Mouse (Mus musculus): ENCODE measurements at regions not wholly inside any gene's neighbourhood (a gene's known extent, or its start where the extent isn't known, plus 50 kb on each side); places are given as distances from the start of the nearest gene placed in this dataset.
"Not testable (repeated sequence)": the region's sequence is repeated elsewhere in the genome, so short reads cannot be mapped to it uniquely, and the experiment has no call there.

DNA sequence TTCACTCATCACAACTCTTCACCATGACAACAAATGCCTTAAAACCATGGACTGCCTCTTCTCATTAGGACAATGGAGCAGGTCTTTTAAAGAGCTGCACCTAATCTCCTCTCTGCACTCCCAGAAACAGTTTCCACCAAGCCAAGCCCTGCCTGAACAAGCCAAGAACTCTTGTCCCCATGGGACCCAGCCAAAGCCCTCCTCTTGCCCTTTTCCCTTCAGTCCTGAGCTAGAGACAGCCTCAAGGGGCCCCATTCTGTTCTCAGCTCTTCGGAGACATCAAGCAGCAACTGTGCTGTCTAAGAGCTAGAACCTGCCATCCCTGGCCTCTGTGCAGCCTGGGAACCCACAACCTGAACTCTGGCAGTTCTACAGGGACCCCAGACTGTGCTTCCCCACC, 345.0 kb upstream of the Irak1bp1 start:
- intact Hi-C loops (cut with DNase I), result no loop called here
- DNase-seq (ENCODE audit: low spot score in 2 of 2), result no peak

DNA sequence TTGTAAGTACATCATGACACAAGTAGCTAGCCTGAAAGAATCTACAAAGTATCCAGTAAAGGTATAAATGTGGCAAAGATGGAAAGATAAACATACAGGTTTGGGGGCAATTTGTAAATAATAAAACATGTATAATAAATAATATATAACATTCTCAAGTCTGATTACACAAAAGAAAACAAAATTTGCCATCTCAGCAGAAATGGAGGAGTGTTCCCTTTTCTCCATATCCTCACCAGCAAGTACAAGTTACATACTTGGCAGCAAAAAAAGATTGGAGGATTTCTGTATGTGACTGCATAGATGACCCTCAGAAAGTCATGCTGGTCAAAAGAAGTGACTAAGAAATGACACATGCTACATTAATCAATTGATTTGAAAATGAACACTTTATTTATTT, 335.9 kb upstream of the Irak1bp1 start:
- DNase-seq (ENCODE audit: low spot score in 2 of 2), result no peak
- intact Hi-C loops (cut with DNase I), result no loop called here

DNA sequence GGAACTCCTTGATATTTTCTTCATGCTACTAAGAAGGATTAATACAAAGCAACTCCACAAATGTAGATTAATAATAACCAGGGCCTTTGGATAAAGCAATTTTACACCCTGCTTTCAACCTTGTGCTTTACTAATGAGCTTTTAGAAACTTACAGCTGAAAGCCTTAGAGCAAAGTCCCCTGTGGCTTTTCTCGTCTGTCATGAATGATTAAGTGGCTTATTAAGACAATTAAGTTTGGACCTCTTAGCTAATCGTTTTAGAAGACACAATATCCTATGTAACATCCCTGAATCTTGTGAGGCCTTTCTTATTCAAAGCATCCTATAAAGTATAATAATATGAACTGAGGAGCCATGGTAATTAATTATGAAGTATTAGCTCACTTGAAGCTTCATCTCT, 319.3 kb upstream of the Irak1bp1 start:
- DNase-seq (ENCODE audit: low spot score in 2 of 2), result no peak
- intact Hi-C loops (cut with DNase I), result no loop called here

DNA sequence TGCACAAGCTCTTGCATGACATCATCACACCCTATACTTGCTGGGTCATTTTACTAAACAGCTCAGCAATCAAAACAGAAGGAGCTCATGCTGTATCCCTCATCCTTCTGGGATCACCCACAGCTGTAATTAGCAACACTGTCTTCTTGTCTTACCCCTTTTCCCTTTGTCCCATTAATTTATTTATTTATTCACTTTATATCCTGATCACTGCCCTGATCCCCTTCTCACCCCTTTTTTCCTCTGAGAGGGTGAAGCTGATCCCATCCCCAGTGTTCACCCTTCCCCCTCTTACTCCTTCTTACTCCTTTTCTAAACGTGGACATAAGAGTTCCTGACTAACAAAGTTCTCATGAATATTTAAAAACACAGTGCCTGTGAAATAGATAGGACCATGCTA, 310.3 kb upstream of the Irak1bp1 start:
- intact Hi-C loops (cut with DNase I), result no loop called here
- no peak for DNase-seq (ENCODE audit: low spot score in 2 of 2)

DNA sequence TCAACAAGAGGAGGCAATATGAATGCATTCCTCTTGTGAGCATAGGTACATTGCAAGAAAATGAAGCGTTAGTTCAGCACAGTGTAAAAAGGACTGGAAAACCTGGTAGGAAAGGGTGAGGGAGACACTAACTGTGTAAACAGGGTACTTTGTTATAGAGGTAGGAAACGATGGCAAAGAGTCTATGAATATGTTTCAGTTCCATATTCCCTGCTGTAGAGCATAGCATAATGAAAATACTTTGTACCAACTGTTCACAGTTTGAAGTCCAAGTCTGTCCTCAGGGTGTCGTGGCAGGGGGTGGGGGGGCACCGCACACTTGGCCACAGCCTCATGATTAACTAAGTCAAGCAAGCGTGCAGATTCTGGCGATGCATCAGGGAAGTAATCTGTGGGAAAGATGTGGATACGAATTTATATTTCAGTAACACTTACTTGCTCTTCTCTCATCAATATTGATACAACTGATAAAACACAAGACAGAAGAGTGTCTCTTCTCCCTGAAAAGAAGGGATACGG, 301.4 kb upstream of the Irak1bp1 start:
- intact Hi-C loops (cut with DNase I), result no loop called here
- DNase-seq (ENCODE audit: low spot score in 2 of 2), result no peak

DNA sequence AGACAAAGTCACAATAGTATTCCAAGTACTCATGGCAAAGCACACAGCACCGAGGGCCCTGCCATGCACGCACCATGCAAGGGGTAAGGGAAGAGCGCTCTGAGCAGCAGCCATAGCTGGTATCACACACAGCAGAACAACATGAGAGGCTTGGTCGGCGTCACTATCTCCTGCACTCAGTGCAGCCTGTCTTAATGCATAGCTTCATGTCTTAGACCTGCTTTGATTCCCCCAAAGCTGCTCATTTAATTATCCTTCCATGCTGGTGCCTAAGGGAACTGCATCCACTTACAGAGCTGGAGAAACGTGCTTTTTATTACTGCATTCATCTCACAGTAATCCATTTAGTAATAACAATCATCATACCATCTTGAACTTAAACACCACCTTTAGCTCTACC, 276.6 kb upstream of the Irak1bp1 start:
- no peak for DNase-seq (ENCODE audit: low spot score in 2 of 2)
- intact Hi-C loops (cut with DNase I), result no loop called here

DNA sequence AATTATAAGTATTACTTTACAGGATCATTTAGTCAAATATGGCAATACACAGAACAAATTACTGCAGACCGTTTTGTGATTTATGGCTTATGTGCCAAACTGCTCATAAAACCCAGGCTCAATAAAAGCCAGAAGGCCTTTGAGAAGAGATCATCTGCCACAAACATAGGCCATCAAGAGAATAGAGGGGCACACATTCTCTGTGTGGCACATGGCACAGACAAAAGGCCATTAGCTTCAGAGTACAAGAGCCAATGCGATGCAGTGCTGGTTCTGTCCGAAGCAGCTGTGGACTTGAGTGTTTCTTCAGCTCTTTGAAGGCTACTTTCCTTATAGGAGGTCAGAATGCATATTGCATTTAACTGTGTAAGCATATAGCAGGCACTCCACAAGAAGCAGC, 276.1 kb upstream of the Irak1bp1 start:
- no peak for DNase-seq (ENCODE audit: low spot score in 2 of 2)
- intact Hi-C loops (cut with DNase I), result no loop called here

DNA sequence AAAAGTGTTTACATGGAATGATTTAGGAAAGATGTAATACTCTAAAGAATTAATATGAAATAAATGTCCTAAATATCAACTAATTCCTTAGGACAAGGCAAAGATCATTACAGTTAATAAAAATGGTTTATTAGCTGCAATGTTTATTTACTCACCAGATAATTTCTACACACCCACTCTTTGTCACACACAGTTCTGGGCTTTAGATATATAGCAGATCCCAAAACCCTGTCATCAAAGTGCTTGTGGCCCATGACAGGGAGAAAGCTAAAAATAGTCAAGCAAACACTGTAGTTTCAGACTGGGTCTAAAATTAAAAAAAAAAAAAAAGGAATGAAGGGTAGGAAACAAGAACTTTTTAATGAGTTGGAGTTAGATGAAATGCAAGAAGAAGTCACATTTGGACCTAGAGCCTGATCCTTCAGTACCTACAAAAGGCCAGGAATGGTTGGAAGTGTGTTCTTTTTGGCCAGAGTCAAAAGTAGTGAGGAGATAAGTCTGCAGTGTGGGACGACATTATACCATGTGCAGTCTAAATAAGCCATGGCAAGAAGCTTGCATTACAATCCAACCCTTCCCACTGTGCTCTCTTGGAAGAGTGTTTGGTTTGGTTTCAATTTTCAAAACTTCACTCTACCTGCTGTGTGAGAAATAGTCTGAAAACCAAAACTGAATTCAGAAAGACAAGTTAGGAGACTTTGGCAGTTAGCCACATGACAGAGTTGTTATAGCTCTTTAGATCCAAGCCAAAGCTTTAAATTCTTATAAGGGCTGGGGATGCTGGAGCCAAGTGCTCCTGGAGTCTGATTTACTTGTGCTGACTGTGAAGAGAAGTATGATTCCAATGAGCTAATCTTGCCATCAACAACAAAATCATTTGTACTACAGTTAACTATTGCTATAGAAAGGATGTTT, 266.5 kb upstream of the Irak1bp1 start:
- DNase-seq (ENCODE audit: low spot score in 2 of 2), result peak in 1 of 2 experiments; percentile 5
- intact Hi-C loops (cut with DNase I), result no loop called here

DNA sequence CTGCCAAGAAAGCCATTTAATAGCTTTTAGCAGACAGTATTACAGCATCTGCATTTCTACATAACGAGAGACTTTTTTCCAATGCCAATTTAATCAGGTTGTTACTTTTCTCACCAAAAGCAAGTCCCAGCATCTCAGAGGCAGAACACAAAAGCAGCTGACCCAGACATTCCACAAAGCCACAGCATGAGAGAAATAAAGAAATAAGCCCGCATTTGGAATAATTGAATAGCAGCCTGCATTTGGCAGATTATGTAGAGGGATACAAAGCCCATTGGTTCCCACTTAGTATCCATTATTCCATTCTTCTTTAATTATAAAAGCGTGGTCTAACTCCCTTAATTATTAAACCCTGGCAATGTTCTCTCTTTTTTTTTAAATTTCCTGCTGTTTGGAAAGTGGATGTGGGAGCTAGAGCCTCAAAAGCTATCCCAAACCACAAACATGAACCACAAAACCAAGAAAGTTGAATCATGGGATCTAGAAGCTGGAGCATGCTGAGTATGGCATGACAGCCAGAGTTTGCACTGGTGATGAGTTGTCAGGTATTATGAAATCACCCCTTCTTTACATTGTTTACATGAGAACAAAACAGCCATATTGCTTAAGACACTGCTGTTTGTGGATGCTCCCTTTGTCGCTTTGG, 247.8 kb upstream of the Irak1bp1 start:
- no peak for DNase-seq (ENCODE audit: low spot score in 2 of 2)
- intact Hi-C loops (cut with DNase I), result no loop called here

DNA sequence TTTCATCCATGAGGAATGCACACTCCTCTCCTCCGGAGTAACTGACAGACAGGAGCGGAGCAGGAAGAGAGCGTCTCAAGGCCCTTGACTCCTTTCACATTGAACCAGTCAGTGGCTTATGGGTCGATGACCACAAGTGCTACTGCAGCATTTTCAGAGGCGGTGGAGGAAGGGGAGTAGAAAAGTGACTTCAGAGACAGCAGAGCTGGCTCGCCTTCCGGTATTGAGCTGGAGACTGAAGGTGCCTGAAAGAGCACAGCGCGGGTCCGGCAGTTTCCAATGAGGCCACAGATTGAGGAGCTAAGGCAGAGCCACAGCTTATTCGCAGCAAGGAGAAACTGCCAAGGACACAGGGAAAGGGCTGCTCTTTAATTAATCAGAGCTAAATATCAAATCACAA, 220.2 kb upstream of the Irak1bp1 start:
- intact Hi-C loops (cut with DNase I), result no loop called here
- DNase-seq (ENCODE audit: low spot score in 2 of 2), result no peak

DNA sequence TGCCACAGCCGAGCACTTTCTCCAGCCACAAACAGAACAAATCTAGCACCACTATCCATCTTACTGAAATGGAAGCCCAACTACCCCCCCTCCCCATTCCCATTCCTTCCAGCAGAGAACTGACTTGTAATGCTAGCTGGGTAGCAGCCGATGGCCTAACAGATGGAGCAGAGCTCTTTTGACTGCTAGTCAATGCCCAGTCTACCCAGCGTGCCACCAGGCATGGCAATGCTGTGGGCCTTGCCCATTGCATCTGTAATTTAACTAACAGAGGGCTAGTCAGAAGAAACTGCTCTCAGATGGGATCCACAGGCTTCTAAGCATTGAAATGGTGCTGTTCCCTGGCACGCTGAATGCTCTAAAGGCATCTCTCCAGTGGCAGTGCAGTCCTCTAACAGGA, 219.4 kb upstream of the Irak1bp1 start:
- no peak for DNase-seq (ENCODE audit: low spot score in 2 of 2)
- intact Hi-C loops (cut with DNase I), result no loop called here

DNA sequence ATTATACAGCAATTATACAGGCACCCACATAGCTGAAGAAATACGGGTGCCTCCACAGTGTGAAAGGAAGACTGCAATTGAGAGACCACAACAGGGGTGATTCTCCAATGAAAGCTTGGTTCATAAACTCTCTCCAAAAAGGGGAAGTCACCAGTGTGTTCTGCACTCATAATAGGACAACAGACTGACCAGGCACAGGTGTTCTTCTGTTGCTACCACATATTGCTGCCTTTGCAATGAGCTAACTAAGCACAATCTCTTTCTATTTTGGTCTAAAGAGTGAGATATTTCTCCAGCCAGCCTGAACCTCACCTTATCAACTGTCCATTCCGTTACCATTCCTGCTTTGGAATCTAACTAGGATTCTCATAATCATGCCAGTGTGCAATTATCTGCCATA, 216.8 kb upstream of the Irak1bp1 start:
- DNase-seq (ENCODE audit: low spot score in 2 of 2), result no peak
- intact Hi-C loops (cut with DNase I), result no loop called here

DNA sequence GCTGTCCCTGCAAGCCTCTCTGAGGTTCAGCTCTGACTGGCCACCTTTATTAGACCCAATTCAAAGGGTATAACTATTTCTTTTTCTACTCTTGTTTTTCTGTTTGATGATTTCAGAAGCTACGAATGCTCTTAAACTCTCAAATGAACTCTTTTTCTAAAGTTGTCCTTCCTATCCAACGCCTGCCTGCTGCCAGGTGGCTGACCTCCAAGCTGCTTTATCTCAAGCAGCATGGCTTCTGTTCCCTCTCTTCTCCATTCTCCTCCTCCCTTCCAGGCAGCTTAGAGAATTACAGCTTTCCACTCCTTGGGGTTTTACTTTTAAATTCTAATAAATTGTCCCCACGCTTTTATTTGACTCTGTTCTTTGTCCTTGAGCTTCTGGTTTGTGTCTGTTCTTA, 196.9 kb upstream of the Irak1bp1 start:
- intact Hi-C loops (cut with DNase I), result no loop called here

DNA sequence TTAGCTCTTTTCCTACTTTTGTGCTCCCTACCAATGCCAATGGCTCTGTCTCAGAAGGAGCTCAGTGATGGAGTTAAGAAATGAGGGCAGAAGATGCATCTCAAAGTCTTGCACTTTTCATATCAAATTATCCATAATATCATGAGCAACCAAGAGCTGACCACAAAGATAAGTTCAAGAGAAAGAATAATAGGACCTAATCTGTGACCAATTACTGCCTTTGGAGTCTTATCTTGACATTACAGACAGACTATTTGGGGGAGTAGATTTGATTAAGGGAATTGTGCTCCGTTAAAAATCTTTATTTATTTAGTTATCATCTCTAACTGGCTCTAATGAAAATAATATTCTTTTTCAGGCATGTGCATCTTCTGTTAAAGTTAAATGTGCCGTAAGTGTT, 189.1 kb upstream of the Irak1bp1 start:
- no peak for DNase-seq (ENCODE audit: low spot score in 2 of 2)
- intact Hi-C loops (cut with DNase I), result loop anchor here (5.0 kb wide), 1 partner anchor 1008 kb away; the partner anchor contains the start of gene Htr1b

More for the DNA sequence above, 196.9 kb upstream of the Irak1bp1 start:
- DNase-seq (ENCODE audit: low spot score in 2 of 2), result no peak

DNA sequence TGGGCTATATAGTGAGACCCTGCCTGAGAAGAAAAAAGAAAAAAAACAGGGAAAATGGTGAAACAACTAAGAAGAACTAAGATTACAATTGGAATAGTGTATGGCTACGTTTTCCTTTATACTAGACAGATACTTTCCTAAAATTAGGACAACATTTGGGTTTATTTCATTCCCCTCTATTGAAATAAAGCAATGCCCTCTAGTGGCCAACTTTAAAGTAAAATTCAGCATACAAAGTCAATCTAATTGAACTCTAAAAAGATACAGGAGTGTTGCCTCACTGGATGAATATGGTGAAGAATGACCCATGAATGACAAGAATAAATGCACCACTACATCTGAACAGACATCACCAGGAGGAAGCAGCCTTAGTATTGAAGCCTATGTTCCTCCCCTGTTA, 185.4 kb upstream of the Irak1bp1 start:
- peak in 1 of 2 experiments; percentile 12 for DNase-seq (ENCODE audit: low spot score in 2 of 2)
- intact Hi-C loops (cut with DNase I), result loop anchor here (5.0 kb wide), 1 partner anchor 1012 kb away; the partner anchor contains the start of gene Htr1b

DNA sequence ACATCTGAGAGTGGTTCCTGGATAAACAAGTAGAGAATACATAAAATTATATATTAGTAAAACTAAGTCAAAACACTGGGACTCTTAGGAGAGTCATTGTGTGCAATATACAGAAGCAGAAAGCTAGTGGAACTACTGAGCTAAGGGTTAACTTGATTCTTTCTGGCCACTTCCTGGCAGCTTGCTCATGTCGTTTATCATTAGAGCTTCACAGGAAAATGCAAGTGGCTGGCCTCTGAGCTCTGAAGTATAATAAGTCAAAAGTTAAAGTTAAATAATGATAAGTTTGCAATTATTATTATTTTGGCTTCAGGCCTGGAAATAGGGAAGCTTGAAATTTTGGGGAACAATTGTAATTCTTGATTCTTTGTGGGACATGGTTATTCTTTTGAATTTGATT, 173.8 kb upstream of the Irak1bp1 start:
- DNase-seq (ENCODE audit: low spot score in 2 of 2); intact Hi-C loops (cut with DNase I): not testable (repeated sequence)

DNA sequence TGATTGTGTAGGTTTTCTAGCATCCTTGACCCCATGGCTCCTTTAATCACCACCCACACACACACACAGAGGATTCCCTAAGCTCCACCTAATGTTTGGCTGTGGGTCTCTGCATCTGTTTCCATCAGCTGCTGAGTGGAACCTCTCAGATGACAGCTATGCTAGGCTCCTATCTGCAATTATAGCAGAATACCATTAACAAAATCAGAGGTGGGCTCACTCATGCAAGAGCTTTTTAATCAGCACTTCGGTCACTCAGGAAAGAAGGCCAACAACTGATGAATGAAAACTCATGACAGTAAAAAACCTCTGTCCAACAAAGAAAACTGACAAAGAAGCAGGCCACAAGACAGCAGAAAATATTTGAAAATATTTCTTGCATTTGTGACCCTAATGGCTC, 147.1 kb upstream of the Irak1bp1 start:
- no peak for DNase-seq (ENCODE audit: low spot score in 2 of 2)

DNA sequence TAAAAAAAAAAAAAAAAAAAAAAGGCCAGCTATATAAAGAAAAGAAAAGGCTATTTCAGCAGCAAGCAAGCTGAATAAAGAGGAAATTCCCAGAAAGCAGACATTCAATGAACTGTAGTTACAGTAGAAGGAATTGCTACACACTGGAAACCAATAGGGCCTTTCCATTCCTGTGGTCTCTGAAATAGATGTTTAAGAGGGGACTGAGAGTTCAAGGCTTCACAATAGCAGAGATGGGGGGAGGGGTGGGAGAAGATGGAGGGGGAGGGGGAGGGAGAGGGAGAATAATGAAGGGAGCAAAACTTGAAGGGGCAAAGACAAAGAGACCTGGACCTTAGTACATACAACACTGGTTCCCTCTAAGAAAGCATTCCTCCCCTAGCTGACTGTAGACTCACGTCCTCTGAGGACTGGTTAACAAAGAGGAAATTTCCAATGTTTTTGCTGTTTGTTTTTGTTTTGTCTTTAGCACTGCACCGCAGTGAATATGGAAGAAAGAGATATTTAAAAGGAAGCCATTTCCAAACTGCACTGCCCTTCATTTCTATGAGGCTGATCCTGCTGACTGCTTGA, 119.8 kb upstream of the Irak1bp1 start:
- no peak for DNase-seq (ENCODE audit: low spot score in 2 of 2)
- intact Hi-C loops (cut with DNase I), result no loop called here

More for the DNA sequence above, 147.1 kb upstream of the Irak1bp1 start:
- intact Hi-C loops (cut with DNase I), result no loop called here

DNA sequence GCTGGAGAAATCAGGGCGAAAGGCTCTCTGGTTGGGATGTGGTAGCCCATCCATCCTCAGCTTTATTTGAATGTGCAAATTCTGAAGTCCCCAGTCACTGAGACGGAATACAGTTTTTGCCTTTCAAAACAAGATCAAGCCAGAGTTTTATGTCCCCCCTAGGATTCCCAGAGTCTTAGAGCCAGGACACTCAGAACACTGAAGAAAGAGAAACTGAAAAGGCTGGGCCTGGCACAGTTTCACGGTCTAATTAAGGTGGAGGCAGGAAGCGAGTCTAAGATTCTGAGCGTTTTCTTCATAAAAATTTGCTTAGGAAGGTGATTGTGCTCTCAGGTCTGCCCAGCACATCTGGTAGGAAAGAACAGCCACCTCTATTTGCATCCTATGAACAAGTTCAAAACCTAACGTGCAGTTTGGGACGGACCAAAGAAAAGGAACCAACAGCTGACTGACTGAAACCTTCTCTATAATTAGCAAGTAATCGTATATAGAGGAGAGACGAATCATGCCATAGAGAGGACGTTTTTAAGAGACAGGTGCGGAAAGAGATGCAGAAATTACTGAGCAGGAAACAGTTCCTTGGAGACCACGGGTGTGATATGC, 119.2 kb upstream of the Irak1bp1 start:
- no peak for DNase-seq (ENCODE audit: low spot score in 2 of 2)
- intact Hi-C loops (cut with DNase I), result no loop called here

DNA sequence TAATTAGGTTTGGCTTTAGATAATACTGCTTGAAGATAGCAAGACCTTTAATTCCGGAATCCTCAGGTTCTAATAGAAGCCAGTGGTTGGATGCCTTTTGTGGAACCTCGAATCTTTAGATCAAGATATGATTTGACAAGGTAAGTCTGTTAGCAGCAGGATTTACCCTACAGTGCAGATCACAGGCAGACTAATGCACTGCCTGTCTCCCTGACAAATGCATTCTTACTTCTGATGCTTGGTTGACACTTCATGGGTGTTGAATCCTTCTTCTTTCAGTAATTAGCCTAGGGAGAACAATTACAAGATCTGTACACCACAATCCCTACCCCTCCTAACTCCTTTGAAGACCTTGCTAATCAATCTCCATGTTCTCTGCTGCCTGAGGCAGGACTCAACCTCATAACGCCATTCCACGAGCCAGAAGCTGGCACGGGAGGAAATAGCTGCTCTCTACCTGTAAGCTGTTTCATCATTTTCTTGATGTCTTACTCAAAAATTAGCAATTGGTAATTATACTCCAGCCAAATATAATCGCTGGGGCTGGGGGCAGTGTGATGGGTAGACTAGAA, 118.3 kb upstream of the Irak1bp1 start:
- no peak for DNase-seq (ENCODE audit: low spot score in 2 of 2)
- intact Hi-C loops (cut with DNase I), result no loop called here

All from left cerebral cortex, postnatal 25 days (tissue).